Mouse (Mus musculus): ENCODE measurements around the gene Cdc42ep5. TPM values are rescaled to one million over a fixed set of nuclear protein-coding genes. Genes with fewer than 3 reads are reported as not detected.

The Cdc42ep5 gene
- polyA plus RNA-seq, 1 experiment from 2014 or later: 32.1 TPM

DNA sequence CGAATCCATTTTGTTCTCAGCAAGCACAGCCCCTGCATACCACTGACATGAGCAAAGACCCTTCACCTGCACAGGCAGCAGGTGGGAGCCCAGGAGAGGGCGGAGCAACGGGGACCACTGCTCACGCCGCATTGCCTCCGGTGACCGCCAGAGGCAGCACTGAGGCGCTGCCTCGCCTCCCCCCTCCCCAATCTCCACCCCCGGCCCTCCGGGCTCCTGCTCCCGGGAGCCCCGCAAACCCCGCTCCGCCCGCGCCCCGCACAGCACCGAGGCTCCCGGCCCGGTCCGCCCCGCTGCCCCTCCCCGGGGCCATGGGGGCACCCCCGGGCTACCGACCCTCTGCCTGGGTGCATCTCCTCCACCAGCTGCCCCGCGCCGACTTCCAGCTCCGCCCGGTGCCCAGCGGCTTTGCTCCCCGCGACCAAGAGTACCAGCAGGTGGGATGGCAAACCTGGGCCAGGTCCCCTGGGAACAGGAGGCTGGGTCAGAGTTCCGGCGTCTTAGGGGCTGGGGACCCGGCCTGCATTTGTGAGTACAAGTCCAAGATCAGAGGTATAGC is 45.2 kb downstream of the Cdc42ep5 start, which contains the start of gene Ttyh1:
Ttyh1 (plus strand) TSS at position 65 of the 559 bp plus-strand sequence.
- Histone ChIP-seq H3K36me3 (ENCODE audit: control insufficient read depth, insufficient read depth, low read length) (no peaks in the 10 kb centered on the region), H3K4me1 (ENCODE audit: control insufficient read depth, insufficient read depth, low read length) (peaks cover 4% of the 10 kb centered on the region; the same call in 1 of the 2 replicates), H3K4me2 (peak within 1 kb of the TSS; percentile 68), H3K9me3 (replicated peaks; ENCODE audit: control insufficient read depth, low read length) (no peaks in the 10 kb centered on the region), H3K4me3 (ENCODE audit: low read depth, low read length) (peak within 1 kb of the TSS; percentile 40), H3K9ac (ENCODE audit: low read depth, low read length) (no peak within 1 kb of the TSS; the same call in 1 of the 2 replicates), H3K27ac (ENCODE audit: low read depth, low read length) (no peak within 1 kb of the TSS), H3K27me3 (ENCODE audit: control insufficient read depth, insufficient read depth, low read length) (peaks cover 34% of the 10 kb centered on the region)
- 1% methylated on average over 36 of the region's 37 CpGs for WGBS (ENCODE audit: insufficient replicate concordance)
- ATAC-seq (replicated peaks; ENCODE audit: insufficient number of reproducible peaks, low FRiP score, low TSS enrichment): no peak

GRCm38 (mm10) chr7:4117050-4117814 is 47.4 kb downstream of the Cdc42ep5 start:
- no peak overlapping the region for H3K9ac ChIP-seq (ENCODE audit: low read depth, low read length)
- no peak overlapping the region for H3K4me3 ChIP-seq (ENCODE audit: low read depth, low read length)
- 67% methylated on average over 8 of the region's 8 CpGs for WGBS (ENCODE audit: insufficient replicate concordance)
- no peaks in the 10 kb centered on the region for H3K36me3 ChIP-seq (ENCODE audit: control insufficient read depth, insufficient read depth, low read length)
- peaks cover 29% of the 10 kb centered on the region for H3K27me3 ChIP-seq (ENCODE audit: control insufficient read depth, insufficient read depth, low read length)
- no peak overlapping the region for H3K4me2 ChIP-seq
- no peak overlapping the region for H3K27ac ChIP-seq (ENCODE audit: low read depth, low read length)
- ATAC-seq (replicated peaks; ENCODE audit: insufficient number of reproducible peaks, low FRiP score, low TSS enrichment): no peak
- peaks cover 6% of the 10 kb centered on the region for H3K4me1 ChIP-seq (ENCODE audit: control insufficient read depth, insufficient read depth, low read length)
- H3K9me3 ChIP-seq (replicated peaks; ENCODE audit: control insufficient read depth, low read length): no peaks in the 10 kb centered on the region

- H3K27ac ChIP-seq (ENCODE audit: low read depth, low read length): no peak overlapping the region
- H3K4me1 ChIP-seq (ENCODE audit: control insufficient read depth, insufficient read depth, low read length): peaks cover 2% of the 10 kb centered on the region; the same call in 1 of the 2 replicates
- WGBS (ENCODE audit: insufficient replicate concordance): 49% methylated on average over 3 of the region's 3 CpGs
- H3K9me3 ChIP-seq (replicated peaks; ENCODE audit: control insufficient read depth, low read length): no peaks in the 10 kb centered on the region
- ATAC-seq (replicated peaks; ENCODE audit: insufficient number of reproducible peaks, low FRiP score, low TSS enrichment): no peak
- no peak overlapping the region for H3K4me3 ChIP-seq (ENCODE audit: low read depth, low read length)
- H3K9ac ChIP-seq (ENCODE audit: low read depth, low read length): no peak overlapping the region
- no peaks in the 10 kb centered on the region for H3K27me3 ChIP-seq (ENCODE audit: control insufficient read depth, insufficient read depth, low read length)
- no peak overlapping the region for H3K4me2 ChIP-seq
- H3K36me3 ChIP-seq (ENCODE audit: control insufficient read depth, insufficient read depth, low read length): no peaks in the 10 kb centered on the region
Observed at GRCm38 (mm10) chr7:4111766-4112165, 52.9 kb downstream of the Cdc42ep5 start.

DNA sequence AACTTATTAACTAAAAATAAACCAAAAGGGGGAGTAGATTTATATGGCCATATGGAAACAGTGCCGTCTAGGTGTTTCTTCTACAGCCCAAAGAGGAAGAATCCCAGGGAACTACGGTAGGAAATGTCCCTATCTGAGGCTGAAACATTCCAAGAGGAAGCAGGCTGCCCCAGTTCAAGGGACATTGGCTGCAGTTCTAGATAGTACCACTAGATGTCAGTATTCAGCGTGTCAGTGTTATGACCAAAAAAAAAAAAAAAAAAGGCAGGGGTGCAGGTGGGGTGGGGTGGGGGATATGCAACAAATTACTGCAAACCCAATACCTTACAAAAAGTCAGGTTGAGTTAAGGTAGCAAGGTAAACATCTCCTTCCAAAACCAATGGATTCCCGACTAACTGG is 61.2 kb downstream of the Cdc42ep5 start:
- no peak overlapping the region for H3K4me3 ChIP-seq (ENCODE audit: low read depth, low read length)
- H3K36me3 ChIP-seq (ENCODE audit: control insufficient read depth, insufficient read depth, low read length): no peaks in the 10 kb centered on the region
- no peaks in the 10 kb centered on the region for H3K27me3 ChIP-seq (ENCODE audit: control insufficient read depth, insufficient read depth, low read length)
- WGBS (ENCODE audit: insufficient replicate concordance): 18% methylated on average over 4 of the region's 4 CpGs
- no peak overlapping the region for H3K27ac ChIP-seq (ENCODE audit: low read depth, low read length)
- ATAC-seq (replicated peaks; ENCODE audit: insufficient number of reproducible peaks, low FRiP score, low TSS enrichment): no peak
- no peak overlapping the region for H3K4me2 ChIP-seq
- no peaks in the 10 kb centered on the region for H3K4me1 ChIP-seq (ENCODE audit: control insufficient read depth, insufficient read depth, low read length)
- H3K9ac ChIP-seq (ENCODE audit: low read depth, low read length): no peak overlapping the region
- H3K9me3 ChIP-seq (replicated peaks; ENCODE audit: control insufficient read depth, low read length): no peaks in the 10 kb centered on the region

Other genes with a start within 250 kb of the Cdc42ep5 start
- not detected in 2 replicates for gene Lilra6, start 249.4 kb downstream of the Cdc42ep5 start, polyA plus RNA-seq (2014; fragmentation: Nextera tagmentation; extraction: Ambion mirVana)
- gene Lair1, start 101.7 kb downstream of the Cdc42ep5 start, polyA plus RNA-seq (2014; fragmentation: Nextera tagmentation; extraction: Ambion mirVana): 0.76 and 0.86 TPM in 2 replicates
- gene Ttyh1, start 45.5 kb downstream of the Cdc42ep5 start, polyA plus RNA-seq (2014; fragmentation: Nextera tagmentation; extraction: Ambion mirVana): 0.70 and 0.87 TPM in 2 replicates
- gene Leng8, start 27.8 kb downstream of the Cdc42ep5 start, polyA plus RNA-seq (2014; fragmentation: Nextera tagmentation; extraction: Ambion mirVana): 42.1 and 42.6 TPM in 2 replicates
- 1.4 TPM in 2 replicates for gene Leng9, start 14.5 kb downstream of the Cdc42ep5 start, polyA plus RNA-seq (2014; fragmentation: Nextera tagmentation; extraction: Ambion mirVana)
- not detected in 2 replicates for gene Lilra5, start 72.9 kb upstream of the Cdc42ep5 start, polyA plus RNA-seq (2014; fragmentation: Nextera tagmentation; extraction: Ambion mirVana)
- gene Ncr1, start 172.9 kb upstream of the Cdc42ep5 start, polyA plus RNA-seq (2014; fragmentation: Nextera tagmentation; extraction: Ambion mirVana): not detected in 2 replicates
- gene Gp6, start 232.9 kb upstream of the Cdc42ep5 start, polyA plus RNA-seq (2014; fragmentation: Nextera tagmentation; extraction: Ambion mirVana): 0.94 and 1.7 TPM in 2 replicates